Mouse (Mus musculus): ENCODE measurements at regions not wholly inside any gene's neighbourhood (a gene's known extent, or its start where the extent isn't known, plus 50 kb on each side); places are given as distances from the start of the nearest gene placed in this dataset.

GRCm38 (mm10) chr1:120925271-120925670 lies 323.1 kb downstream of the En1 start:
- TF ChIP-seq CTCF (IDR thresholded peaks at IDR 0.05; ENCODE audit: extremely low read depth, insufficient read depth, low read length) (no peak), POLR2A (IDR thresholded peaks at IDR 0.05; ENCODE audit: extremely low read depth, insufficient read depth, low read length) (no peak)

Measured in cortical plate, adult 2 months (tissue).